Mouse (Mus musculus) lung, postnatal 0 days (tissue): ENCODE data around the gene Ddah1.

Experiments used
- CTCF ChIP-seq: IDR thresholded peaks from 2 replicates; pipeline ENCODE4 v1.5.1; 2016; ENCODE audit warnings: antibody characterized with exemption, mild to moderate bottlenecking
- EP300 ChIP-seq: IDR thresholded peaks from 2 replicates; pipeline ENCODE4 v1.6.1; 2016; ENCODE audit warnings: antibody characterized with exemption, mild to moderate bottlenecking, control low read depth

DNA sequence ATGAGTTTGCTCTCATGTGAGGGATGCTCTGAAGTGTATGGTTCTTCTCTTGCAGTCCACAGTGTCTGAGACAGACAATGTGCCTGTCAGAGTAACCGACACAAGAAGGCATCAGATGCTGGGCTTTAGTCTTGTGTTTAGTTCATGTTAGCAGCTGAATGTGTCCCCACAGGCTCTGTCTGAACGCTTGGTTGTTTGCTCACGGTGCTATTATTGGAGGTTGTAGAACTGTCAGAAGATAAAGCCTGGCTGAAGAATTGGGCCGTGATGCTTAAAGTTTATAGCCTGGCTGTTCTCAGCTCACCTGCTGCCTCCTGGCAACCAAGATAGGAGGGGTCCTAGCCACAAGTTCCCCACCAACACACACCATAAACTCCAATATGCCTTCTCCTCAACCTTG is 104.0 kb downstream of the Ddah1 start:
- TF ChIP-seq CTCF (no peak), EP300 (no peak)
